Mouse (Mus musculus) spleen, postnatal 14 days (tissue): Measurements from ENCODE around the gene Tmigd1.
A peak's percentile ranks its signal among the peaks of the same experiment; 100 is the strongest.
"Not testable (repeated sequence)": the region's sequence is repeated elsewhere in the genome, so short reads cannot be mapped to it uniquely, and the experiment has no call there.

Experiments
- DNase-seq, 2 experiments: peaks; one replicate each; pipeline ENCODE4 v3.0.0; 2021 to 2022; ENCODE audit warnings: low spot score in 2 of 2

Tmigd1 gene

GRCm38 (mm10) chr11:76898751-76899150, 3.2 kb upstream of the Tmigd1 start:
- no peak for DNase-seq

GRCm38 (mm10) chr11:76899758-76900738, 1.9 kb upstream of the Tmigd1 start:
- no peak for DNase-seq

GRCm38 (mm10) chr11:76904340-76904739, 2.4 kb downstream of the Tmigd1 start:
- no peak for DNase-seq

GRCm38 (mm10) chr11:76908651-76909050, 6.7 kb downstream of the Tmigd1 start:
- no peak for DNase-seq

GRCm38 (mm10) chr11:76911325-76912054, 9.5 kb downstream of the Tmigd1 start:
- DNase-seq = no peak

GRCm38 (mm10) chr11:76912055-76912395, 10.1 kb downstream of the Tmigd1 start:
- no peak for DNase-seq

- no peak for DNase-seq
Measured at GRCm38 (mm10) chr11:76914366-76914765, 12.4 kb downstream of the Tmigd1 start.

GRCm38 (mm10) chr11:76916539-76917229, 14.7 kb downstream of the Tmigd1 start:
- DNase-seq = no peak

- no peak for DNase-seq
Measured at GRCm38 (mm10) chr11:76917230-76917548, 15.2 kb downstream of the Tmigd1 start.

GRCm38 (mm10) chr11:76920607-76921006, 18.6 kb downstream of the Tmigd1 start:
- no peak for DNase-seq

- DNase-seq = no peak
Measured at GRCm38 (mm10) chr11:76924759-76925236, 22.8 kb downstream of the Tmigd1 start, which contains the start of gene Blmh. TSS of gene Blmh (plus strand) at chr11:76924809.

- DNase-seq = not testable (repeated sequence)
Measured at GRCm38 (mm10) chr11:76928586-76928985, 26.6 kb downstream of the Tmigd1 start.

- no peak for DNase-seq
Measured at GRCm38 (mm10) chr11:76933209-76933608, 31.2 kb downstream of the Tmigd1 start.

GRCm38 (mm10) chr11:76936578-76936977, 34.6 kb downstream of the Tmigd1 start:
- no peak for DNase-seq

- DNase-seq = no peak
Measured at GRCm38 (mm10) chr11:76944839-76945238, 42.9 kb downstream of the Tmigd1 start.

GRCm38 (mm10) chr11:76945386-76946202, 43.6 kb downstream of the Tmigd1 start:
- DNase-seq = peak; percentile 83 to 90

- no peak for DNase-seq
Measured at GRCm38 (mm10) chr11:76946203-76946585, 44.2 kb downstream of the Tmigd1 start.

GRCm38 (mm10) chr11:76953536-76953935, 51.6 kb downstream of the Tmigd1 start:
- no peak for DNase-seq

- DNase-seq = no peak
Measured at GRCm38 (mm10) chr11:76965703-76966102, 63.7 kb downstream of the Tmigd1 start.
